Mouse (Mus musculus) right cerebral cortex, postnatal 25 days (tissue): ENCODE results near the gene Gm5114.
"Not testable (repeated sequence)": the region's sequence is repeated elsewhere in the genome, so short reads cannot be mapped to it uniquely, and the experiment has no call there.

Source experiments
- DNase-seq: peaks from one replicate; pipeline ENCODE4 v3.0.0; 2022

The Gm5114 gene

DNA sequence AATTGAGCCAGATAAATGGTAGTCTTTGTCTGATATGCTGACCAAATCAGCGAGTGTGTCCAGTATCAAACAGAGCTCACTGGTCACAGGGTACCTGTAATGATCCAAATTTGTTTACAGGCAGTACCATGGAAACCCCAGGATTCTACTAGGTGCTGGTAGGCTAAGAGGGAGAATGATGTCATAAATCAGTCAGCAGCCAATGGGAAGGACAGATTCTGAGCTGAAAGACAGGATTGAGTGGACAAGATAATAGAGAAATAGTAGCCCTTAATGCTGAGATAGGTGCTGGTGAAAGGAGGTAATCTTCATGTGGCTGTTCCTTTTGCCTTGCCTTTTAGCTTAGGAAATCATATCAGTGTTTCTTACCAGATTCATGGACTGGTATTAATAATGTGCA is at the start of gene Gm5114:
Gm5114 (minus strand) TSS at position 101 of the 400 bp plus-strand sequence.
- not testable (repeated sequence) for DNase-seq

DNA sequence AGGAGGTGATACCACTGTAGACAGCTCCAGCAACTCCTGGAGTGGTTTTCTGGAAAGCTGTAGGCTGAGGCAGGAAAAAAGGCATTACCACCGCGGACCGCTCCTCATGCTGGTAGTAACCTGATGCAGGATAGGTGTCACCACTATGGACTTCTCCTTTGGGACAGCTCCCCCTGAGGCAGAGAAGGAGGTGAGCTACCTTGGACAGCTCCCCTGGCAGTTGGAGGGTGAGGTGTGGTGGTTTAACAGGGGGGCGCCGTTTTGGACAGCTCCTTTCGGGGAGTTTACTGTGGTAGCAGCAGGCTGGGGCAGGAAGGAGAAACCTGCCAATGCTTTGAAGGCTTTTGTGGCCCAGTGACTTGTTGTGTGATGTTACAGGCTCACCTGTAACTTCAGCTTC is 42.8 kb upstream of the Gm5114 start:
- DNase-seq, result no peak

- peak; percentile 84 for DNase-seq
These were observed 36.5 kb upstream of the Gm5114 start for GRCm38 (mm10) chr7:39449260-39450021.

DNA sequence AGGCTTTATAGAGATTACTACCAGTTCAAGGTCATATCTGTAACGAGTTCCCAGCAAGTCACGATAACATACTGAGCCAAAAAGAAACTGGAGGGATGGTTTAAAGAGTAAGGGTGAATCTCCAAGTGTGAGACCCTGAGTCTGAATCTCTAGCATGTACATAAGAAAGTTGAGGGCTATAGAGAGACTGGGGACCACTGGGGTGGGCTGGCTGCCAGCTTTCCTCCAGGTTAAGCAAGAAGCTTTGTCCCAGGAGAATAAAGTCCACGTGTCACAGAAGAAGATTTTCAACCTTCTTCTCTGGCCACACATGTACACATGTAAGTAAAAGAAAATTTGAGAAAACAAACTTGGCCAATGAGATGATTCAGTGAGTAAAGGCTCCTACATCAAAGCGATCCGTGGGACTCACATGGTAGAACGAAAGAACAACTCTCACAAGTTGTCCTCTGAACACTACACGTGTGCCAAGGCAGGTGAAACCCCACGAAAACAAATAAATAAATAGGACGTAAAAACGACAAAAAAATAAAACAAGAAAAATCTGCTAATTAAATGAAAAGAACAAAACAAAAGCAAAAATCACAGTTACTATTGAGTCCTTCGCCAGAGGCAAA is 35.8 kb upstream of the Gm5114 start:
- no peak for DNase-seq

DNA sequence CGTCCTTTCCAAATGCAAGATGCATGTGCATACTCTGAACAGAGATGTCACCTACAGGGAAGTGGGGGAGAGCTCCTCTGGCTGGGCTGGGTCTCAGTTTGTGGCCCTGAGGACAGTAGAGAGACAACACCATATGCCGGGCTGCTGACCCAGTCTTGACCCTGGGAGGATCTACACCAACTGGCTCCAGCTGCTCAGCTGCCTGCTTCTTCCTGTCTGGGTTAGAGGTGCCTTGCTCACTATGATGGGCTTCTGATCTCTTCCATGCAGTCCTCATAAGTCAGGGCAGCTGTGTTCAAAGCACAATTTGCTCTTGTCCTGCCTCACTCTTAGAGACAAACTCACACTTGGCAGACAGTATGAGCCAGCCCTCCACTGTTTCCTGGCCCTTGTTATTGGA is 28.3 kb upstream of the Gm5114 start:
- DNase-seq, result no peak

GRCm38 (mm10) chr7:39440362-39440761 is 27.4 kb upstream of the Gm5114 start:
- DNase-seq, result no peak
